Mouse (Mus musculus): Measurements from ENCODE around the gene Foxk1. TPM values are rescaled to one million over a fixed set of nuclear protein-coding genes. Genes with fewer than 3 reads are reported as not detected.

Foxk1 gene
- total and polyA plus RNA-seq, 3 experiments = 9.2 to 13.8 (median 13.2) TPM

DNA sequence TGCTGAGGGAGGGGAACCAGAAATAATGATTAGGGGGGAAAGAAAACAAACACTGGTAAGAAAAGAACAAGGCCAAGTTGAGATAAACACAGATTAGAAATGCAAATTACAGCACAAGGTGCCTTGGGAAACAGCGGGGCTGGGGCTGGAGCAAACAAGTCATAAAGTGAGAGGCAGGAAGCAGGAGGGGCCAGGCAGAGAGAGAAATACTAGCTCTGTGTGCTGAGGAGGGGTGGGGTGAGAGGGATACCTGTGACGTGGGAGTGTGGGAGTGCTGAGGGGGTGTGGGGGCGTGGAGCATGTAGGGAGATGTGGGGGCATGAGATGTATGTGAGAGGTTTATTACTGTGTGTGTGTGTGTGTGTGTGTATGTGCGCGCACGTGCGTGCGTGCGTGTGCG, 99.6 kb downstream of the Foxk1 start:
- no peaks in the 10 kb centered on the region for H3K4me1 ChIP-seq (ENCODE audit: control insufficient read depth, insufficient read depth, low read length)
- no peak for DNase-seq
- H3K27me3 ChIP-seq (ENCODE audit: control insufficient read depth, insufficient read depth, low read length) = no peaks in the 10 kb centered on the region
- intact Hi-C loops (cut with DNase I) = loop anchor here (5.0 kb wide), 1 partner anchor 121 kb away; no protein-coding TSS in a partner anchor
- no peak overlapping the region for H3K27ac ChIP-seq
- no peaks in the 10 kb centered on the region for H3K36me3 ChIP-seq (ENCODE audit: control insufficient read depth, insufficient read depth, low read length)
- no peak overlapping the region for H3K4me3 ChIP-seq
- WGBS = 77% methylated on average over 10 of the region's 10 CpGs
- no peak overlapping the region for H3K9ac ChIP-seq (ENCODE audit: low read depth, low read length)
- H3K79me2 ChIP-seq (replicated peaks; ENCODE audit: control insufficient read depth, insufficient read depth, low read length) = no peaks in the 10 kb centered on the region
- TF ChIP-seq POLR2A (IDR thresholded peaks at IDR 0.05; ENCODE audit: insufficient read depth, low read depth, low read length) = no peak
- TF ChIP-seq CTCF (IDR thresholded peaks at IDR 0.05) = no peak
- no peak for TF ChIP-seq EP300 (IDR thresholded peaks at IDR 0.05; ENCODE audit: insufficient read depth, low read depth, low read length)

GRCm38 (mm10) chr5:142502414-142502813, 101.1 kb downstream of the Foxk1 start:
- no peaks in the 10 kb centered on the region for H3K27me3 ChIP-seq (ENCODE audit: control insufficient read depth, insufficient read depth, low read length)
- H3K9ac ChIP-seq (ENCODE audit: low read depth, low read length) = no peak overlapping the region
- peak; percentile 71 to 76 for DNase-seq
- H3K27ac ChIP-seq = no peak overlapping the region
- no peak overlapping the region for H3K4me3 ChIP-seq
- intact Hi-C loops (cut with DNase I) = loop anchor here (1.0 to 5.0 kb wide), 3 partner anchors 49 to 216 kb away; partner anchors contain the start of gene Radil
- TF ChIP-seq POLR2A (IDR thresholded peaks at IDR 0.05; ENCODE audit: insufficient read depth, low read depth, low read length) (no peak), EP300 (IDR thresholded peaks at IDR 0.05; ENCODE audit: insufficient read depth, low read depth, low read length) (peak; percentile 78; the same call in 1 of the 2 replicates), CTCF (IDR thresholded peaks at IDR 0.05) (peak; percentile 85)
- WGBS = 2% methylated on average over 3 of the region's 3 CpGs
- H3K4me1 ChIP-seq (ENCODE audit: control insufficient read depth, insufficient read depth, low read length) = no peaks in the 10 kb centered on the region
- no peaks in the 10 kb centered on the region for H3K79me2 ChIP-seq (replicated peaks; ENCODE audit: control insufficient read depth, insufficient read depth, low read length)
- H3K36me3 ChIP-seq (ENCODE audit: control insufficient read depth, insufficient read depth, low read length) = no peaks in the 10 kb centered on the region

DNA sequence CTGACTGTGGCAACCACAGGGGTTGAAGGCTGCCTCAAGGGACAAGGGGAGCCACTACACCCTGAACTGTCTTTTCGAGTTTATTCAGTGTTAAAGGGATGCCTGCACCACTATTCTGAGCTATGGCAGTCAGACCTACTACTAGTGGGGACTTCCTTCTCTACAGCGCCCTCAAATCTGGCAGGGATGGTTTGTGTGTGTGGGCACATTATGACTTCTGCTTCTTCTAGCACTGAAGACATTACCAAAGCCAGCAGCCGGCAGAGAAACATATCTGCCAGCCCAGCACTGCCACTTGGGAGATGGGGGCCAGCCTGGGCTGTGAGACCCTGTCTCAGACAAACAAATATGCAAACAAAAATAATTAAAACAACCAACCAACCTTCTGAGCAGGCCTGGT, 102.9 kb downstream of the Foxk1 start:
- no peaks in the 10 kb centered on the region for H3K27me3 ChIP-seq (ENCODE audit: control insufficient read depth, insufficient read depth, low read length)
- no peak for DNase-seq

GRCm38 (mm10) chr5:142505695-142506423, 104.6 kb downstream of the Foxk1 start:
- Histone ChIP-seq H3K4me3 (no peak overlapping the region), H3K79me2 (replicated peaks; ENCODE audit: control insufficient read depth, insufficient read depth, low read length) (no peaks in the 10 kb centered on the region), H3K4me1 (ENCODE audit: control insufficient read depth, insufficient read depth, low read length) (no peaks in the 10 kb centered on the region), H3K27ac (no peak overlapping the region), H3K27me3 (ENCODE audit: control insufficient read depth, insufficient read depth, low read length) (no peaks in the 10 kb centered on the region), H3K36me3 (ENCODE audit: control insufficient read depth, insufficient read depth, low read length) (no peaks in the 10 kb centered on the region), H3K9ac (ENCODE audit: low read depth, low read length) (no peak overlapping the region)
- no peak for DNase-seq
- intact Hi-C loops (cut with DNase I) = no loop called here
- 70% methylated on average over 3 of the region's 3 CpGs for WGBS
- TF ChIP-seq POLR2A (IDR thresholded peaks at IDR 0.05; ENCODE audit: insufficient read depth, low read depth, low read length) (no peak), CTCF (IDR thresholded peaks at IDR 0.05) (peak; percentile 27), EP300 (IDR thresholded peaks at IDR 0.05; ENCODE audit: insufficient read depth, low read depth, low read length) (no peak)

More for the DNA sequence above, 102.9 kb downstream of the Foxk1 start:
- WGBS = 80% methylated on average over 3 of the region's 3 CpGs
- H3K4me3 ChIP-seq = no peak overlapping the region
- no peaks in the 10 kb centered on the region for H3K79me2 ChIP-seq (replicated peaks; ENCODE audit: control insufficient read depth, insufficient read depth, low read length)
- intact Hi-C loops (cut with DNase I) = loop anchor here (5.0 kb wide), 1 partner anchor 118 kb away; no protein-coding TSS in a partner anchor
- no peaks in the 10 kb centered on the region for H3K4me1 ChIP-seq (ENCODE audit: control insufficient read depth, insufficient read depth, low read length)
- no peak for TF ChIP-seq POLR2A (IDR thresholded peaks at IDR 0.05; ENCODE audit: insufficient read depth, low read depth, low read length)
- TF ChIP-seq EP300 (IDR thresholded peaks at IDR 0.05; ENCODE audit: insufficient read depth, low read depth, low read length) = no peak
- TF ChIP-seq CTCF (IDR thresholded peaks at IDR 0.05) = no peak
- no peak overlapping the region for H3K27ac ChIP-seq
- no peaks in the 10 kb centered on the region for H3K36me3 ChIP-seq (ENCODE audit: control insufficient read depth, insufficient read depth, low read length)
- no peak overlapping the region for H3K9ac ChIP-seq (ENCODE audit: low read depth, low read length)

DNA sequence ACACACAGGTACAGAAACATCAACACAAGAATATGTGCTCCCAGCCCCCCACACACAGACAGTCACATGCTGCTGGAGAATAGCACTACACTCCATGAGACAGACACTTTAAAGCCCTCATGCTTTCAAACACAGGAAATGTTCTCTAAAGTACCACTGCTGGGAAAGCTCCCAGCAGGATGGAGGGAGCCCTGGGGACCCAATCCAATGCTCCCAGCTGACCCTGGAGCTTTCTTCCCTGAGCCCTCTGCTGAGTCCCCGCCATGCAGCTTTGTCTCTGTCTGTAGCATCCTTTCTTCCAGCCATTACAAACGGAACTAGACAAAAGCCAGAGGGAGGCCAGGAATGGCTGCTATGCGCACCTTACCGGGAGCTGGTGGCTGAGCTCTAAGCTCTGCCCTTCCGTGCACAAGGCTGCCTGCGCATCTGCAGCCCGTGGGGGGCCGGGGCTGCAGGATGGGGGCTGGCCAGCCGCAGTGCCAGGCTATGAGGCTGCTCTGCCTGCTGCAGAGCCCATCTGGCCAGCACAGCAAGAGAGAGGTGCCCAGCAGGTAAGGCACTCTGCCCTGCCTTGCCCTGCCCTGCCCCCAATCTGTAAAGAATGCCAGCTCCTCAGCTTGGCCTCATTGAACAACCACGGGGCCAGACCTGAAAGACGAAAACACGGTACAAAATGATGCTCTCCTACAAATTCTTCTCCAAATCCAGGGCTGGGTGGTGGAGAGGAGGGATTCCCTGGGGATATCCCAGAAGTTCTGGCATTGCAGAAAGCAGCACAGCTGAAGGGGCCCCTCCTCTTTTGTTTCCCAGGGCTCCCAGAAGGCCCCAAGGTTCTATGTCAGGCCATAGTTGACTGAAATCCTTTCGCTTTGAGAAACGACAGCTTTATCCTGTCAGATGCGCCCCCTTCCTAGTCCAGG, 108.1 kb downstream of the Foxk1 start:
- TF ChIP-seq POLR2A (IDR thresholded peaks at IDR 0.05; ENCODE audit: insufficient read depth, low read depth, low read length) (no peak), CTCF (IDR thresholded peaks at IDR 0.05) (no peak), EP300 (IDR thresholded peaks at IDR 0.05; ENCODE audit: insufficient read depth, low read depth, low read length) (no peak)
- WGBS = 33% methylated on average over 15 of the region's 15 CpGs
- intact Hi-C loops (cut with DNase I) = no loop called here

More for the DNA sequence above, 108.1 kb downstream of the Foxk1 start:
- H3K9ac ChIP-seq (ENCODE audit: low read depth, low read length) = no peak overlapping the region
- no peaks in the 10 kb centered on the region for H3K36me3 ChIP-seq (ENCODE audit: control insufficient read depth, insufficient read depth, low read length)
- no peaks in the 10 kb centered on the region for H3K27me3 ChIP-seq (ENCODE audit: control insufficient read depth, insufficient read depth, low read length)
- no peaks in the 10 kb centered on the region for H3K4me1 ChIP-seq (ENCODE audit: control insufficient read depth, insufficient read depth, low read length)
- H3K27ac ChIP-seq = peak overlapping the region; percentile 49; the same call in 1 of the 2 replicates
- no peaks in the 10 kb centered on the region for H3K79me2 ChIP-seq (replicated peaks; ENCODE audit: control insufficient read depth, insufficient read depth, low read length)
- peak in 1 of 2 experiments; percentile 38 for DNase-seq
- no peak overlapping the region for H3K4me3 ChIP-seq

All from heart, adult 2 months (tissue).